Mouse (Mus musculus): ENCODE data around the gene Lyst. TPM values are rescaled to one million over a fixed set of nuclear protein-coding genes. Genes with fewer than 3 reads are reported as not detected.
"Not testable (repeated sequence)": the region's sequence is repeated elsewhere in the genome, so short reads cannot be mapped to it uniquely, and the experiment has no call there.

Gene Lyst
- total RNA-seq, 2 experiments from 2014 or later: 8.3 to 12.0 TPM

GRCm38 (mm10) chr13:13745911-13746310, 155.7 kb downstream of the Lyst start:
- intact Hi-C loops (cut with DNase I): no loop called here
- DNase-seq (ENCODE audit: low spot score): no peak

DNA sequence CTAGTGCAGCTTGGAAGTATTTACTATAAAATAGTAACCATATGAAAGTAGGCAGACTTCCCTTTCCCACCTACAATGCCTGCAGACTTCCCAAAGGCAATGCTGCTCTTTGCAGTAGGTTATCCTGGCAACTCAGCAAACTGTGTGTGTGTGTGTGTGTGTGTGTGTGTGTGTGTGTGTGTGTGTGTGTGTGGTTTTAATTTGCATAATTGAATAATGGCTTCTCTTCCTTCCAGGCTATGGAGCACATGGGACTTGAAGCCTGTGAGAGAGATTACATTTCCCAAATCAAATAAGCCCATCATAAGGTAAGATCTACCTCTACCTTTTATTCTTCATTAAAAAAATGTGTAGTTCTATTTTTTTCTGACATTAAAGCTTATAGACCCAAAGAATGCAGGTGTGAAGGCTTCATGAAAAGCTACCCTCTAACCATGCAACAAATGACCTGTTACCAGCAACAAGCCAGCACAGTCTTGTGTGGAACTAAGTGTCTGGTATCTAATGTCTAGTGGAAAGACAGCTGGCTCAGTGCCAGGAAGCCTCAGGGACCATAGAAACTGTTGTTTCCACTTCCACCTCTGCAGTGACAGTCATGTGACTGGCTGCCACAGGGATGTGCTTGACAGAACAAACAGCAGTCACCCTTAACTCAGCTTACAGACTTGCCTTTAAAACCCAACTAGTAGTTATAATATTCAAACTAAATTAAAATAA, 185.7 kb downstream of the Lyst start:
- DNase-seq (ENCODE audit: low spot score): no peak
- intact Hi-C loops (cut with DNase I): no loop called here

- intact Hi-C loops (cut with DNase I): no loop called here
- no peak for DNase-seq (ENCODE audit: low spot score)
Observed at GRCm38 (mm10) chr13:13777052-13777451, 186.9 kb downstream of the Lyst start.

- intact Hi-C loops (cut with DNase I): no loop called here
- no peak for DNase-seq (ENCODE audit: low spot score)
Observed at GRCm38 (mm10) chr13:13777696-13778095, 187.5 kb downstream of the Lyst start.

GRCm38 (mm10) chr13:13778837-13779458, 188.8 kb downstream of the Lyst start:
- DNase-seq (ENCODE audit: low spot score): no peak
- intact Hi-C loops (cut with DNase I): no loop called here

GRCm38 (mm10) chr13:13780271-13780670, 190.1 kb downstream of the Lyst start:
- no peak for DNase-seq (ENCODE audit: low spot score)
- intact Hi-C loops (cut with DNase I): no loop called here

DNA sequence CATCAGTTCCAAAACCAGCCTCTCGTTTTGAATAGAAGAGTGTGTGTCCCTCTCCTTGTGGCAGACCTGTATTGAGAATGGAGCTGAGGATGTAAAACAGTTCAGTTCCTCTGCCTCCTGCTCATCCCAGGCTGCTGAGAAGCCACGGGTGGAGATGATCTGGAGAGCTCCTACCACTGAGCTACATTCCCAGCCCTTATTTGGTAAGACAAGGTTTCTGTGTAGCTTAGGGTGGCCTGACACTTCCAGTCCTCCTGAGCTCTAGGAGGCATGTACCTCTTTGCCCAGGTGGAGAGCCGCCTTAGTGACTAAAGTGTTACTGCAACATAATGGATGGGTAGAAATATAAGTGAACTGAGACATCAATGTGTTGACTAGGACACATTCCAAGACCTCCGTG, 190.8 kb downstream of the Lyst start:
- no peak for DNase-seq (ENCODE audit: low spot score)
- intact Hi-C loops (cut with DNase I): no loop called here

- intact Hi-C loops (cut with DNase I): no loop called here
- no peak for DNase-seq (ENCODE audit: low spot score)
Observed at GRCm38 (mm10) chr13:13783296-13783695, 193.1 kb downstream of the Lyst start.

GRCm38 (mm10) chr13:13783894-13784419, 193.8 kb downstream of the Lyst start, which contains the start of gene Gng4:
Gene Gng4 (plus strand): TSS chr13:13784059.
- intact Hi-C loops (cut with DNase I): no loop called here
- peak; percentile 4 for DNase-seq (ENCODE audit: low spot score)

GRCm38 (mm10) chr13:13784420-13784936, 194.3 kb downstream of the Lyst start:
- intact Hi-C loops (cut with DNase I): no loop called here
- no peak for DNase-seq (ENCODE audit: low spot score)

- DNase-seq (ENCODE audit: low spot score): no peak
- intact Hi-C loops (cut with DNase I): no loop called here
Observed at GRCm38 (mm10) chr13:13784981-13785783, 195.0 kb downstream of the Lyst start.

DNA sequence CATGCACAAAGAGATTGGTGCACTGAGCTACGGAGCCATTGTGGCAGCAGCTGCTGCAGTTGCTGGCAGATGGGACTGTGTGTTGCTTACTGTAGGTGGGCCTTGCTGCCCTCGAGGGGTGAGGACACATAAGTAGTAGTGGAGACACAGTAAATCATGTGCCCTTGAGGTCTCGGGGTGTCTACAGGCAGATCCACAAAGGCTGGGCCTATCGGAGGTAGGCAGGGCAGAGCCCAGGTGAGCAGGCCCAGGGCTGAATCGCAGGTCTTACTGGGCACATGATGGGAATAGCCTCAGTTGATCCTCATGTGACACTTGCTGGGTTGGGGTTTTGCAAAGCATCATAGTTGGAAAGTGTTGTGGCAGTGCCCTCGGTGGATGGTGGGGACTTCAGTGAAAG, 196.8 kb downstream of the Lyst start:
- DNase-seq (ENCODE audit: low spot score): no peak
- intact Hi-C loops (cut with DNase I): no loop called here

- intact Hi-C loops (cut with DNase I): no loop called here
- no peak for DNase-seq (ENCODE audit: low spot score)
Observed at GRCm38 (mm10) chr13:13788070-13788469, 197.9 kb downstream of the Lyst start.

DNA sequence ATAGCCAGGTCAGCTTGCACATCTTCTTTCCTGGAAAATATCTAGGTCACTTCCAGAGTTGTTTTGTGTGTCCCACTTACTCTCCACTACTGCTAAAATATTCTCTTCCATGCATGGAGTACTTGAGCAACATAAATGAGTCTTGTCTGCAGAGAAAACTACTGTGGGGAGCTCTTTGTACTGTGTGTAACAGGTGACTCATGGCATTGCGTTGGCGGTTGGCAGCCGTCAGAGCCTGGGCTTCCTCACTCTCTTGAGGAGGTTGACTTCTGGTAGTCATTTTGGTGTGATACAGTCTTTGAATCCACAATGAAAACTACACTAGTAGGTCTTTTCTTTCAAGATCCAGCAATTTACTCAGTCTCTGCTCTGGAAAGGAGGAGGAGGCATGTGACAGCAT, 201.8 kb downstream of the Lyst start:
- intact Hi-C loops (cut with DNase I): no loop called here
- DNase-seq (ENCODE audit: low spot score): no peak

- DNase-seq (ENCODE audit: low spot score): no peak
- intact Hi-C loops (cut with DNase I): no loop called here
Observed at GRCm38 (mm10) chr13:13795166-13795832, 205.1 kb downstream of the Lyst start.

DNA sequence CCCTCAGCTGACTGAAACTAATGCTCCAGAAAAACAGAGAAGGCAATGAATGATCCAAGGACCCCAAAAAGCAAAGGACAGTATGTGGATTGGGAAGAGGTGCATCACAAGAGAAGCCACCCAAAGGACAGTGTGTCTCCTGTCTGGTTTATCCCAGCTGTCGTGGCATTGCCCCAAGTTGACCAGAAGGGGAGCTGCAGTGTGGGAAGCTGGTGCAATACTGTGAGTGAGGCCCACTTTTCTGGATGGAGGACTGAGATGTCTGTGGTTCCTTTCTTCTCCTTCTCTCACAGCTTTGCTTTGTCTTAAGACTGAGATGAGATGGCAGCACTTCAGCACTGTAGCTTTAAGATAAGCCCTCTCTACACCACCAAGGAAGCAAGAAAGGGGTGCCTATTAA, 205.9 kb downstream of the Lyst start:
- intact Hi-C loops (cut with DNase I): no loop called here
- DNase-seq (ENCODE audit: low spot score): no peak

DNA sequence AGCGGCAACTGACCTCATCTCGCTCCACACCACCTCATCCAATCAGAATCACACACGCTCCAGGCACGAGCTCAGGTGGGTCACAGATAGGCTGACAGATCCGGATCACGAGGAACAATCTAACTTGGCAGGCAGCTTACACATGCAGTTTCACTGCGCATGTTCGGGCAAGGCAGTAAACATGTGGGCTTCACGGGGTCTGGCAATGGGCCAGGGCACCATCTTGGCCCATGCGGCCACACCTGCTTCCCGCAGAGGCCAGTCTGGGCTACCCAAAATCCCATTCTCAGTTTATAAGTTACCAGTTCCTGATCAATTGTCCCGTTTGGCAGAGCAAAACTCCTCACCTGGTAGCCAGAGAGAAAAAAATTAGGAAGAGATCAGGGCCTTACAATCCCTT, 207.6 kb downstream of the Lyst start:
- DNase-seq (ENCODE audit: low spot score); intact Hi-C loops (cut with DNase I): not testable (repeated sequence)

- intact Hi-C loops (cut with DNase I): no loop called here
- DNase-seq (ENCODE audit: low spot score): no peak
Observed at GRCm38 (mm10) chr13:13798775-13799174, 208.6 kb downstream of the Lyst start.

- intact Hi-C loops (cut with DNase I): no loop called here
- no peak for DNase-seq (ENCODE audit: low spot score)
Observed at GRCm38 (mm10) chr13:13808337-13809132, 218.3 kb downstream of the Lyst start.
